Mouse (Mus musculus): ENCODE results near the gene Gm13694.

GRCm38 (mm10) chr2:83940931-83941361, 37.8 kb upstream of the Gm13694 start, which contains the start of gene Zswim2:
- no peak for TF ChIP-seq GATA1 (IDR thresholded peaks at IDR 0.05; ENCODE audit: low read length)
- TF ChIP-seq TAL1 (IDR thresholded peaks at IDR 0.05; ENCODE audit: low read length), result no peak

Measured in erythroblast, embryonic 14.5 days (primary cell).